In genomic region chr4:140100141-140100540, GRCm38 (mm10) we compare ENCODE assay signal across 8 mouse cellular contexts.
DNase-seq lines count a peak whose midpoint lies in the region; ATAC-seq and TF ChIP-seq lines count a peak whose summit lies in the region.

No protein-coding gene starts in this region.

- 84% methylated on average over 1 of the region's 1 CpGs for WGBS in kidney, adult 2 months
- 70% methylated on average over 1 of the region's 1 CpGs for WGBS in kidney, embryonic 14.5 days

- DNase-seq in kidney, adult 2 months, result no peak
- peak; percentile 16 for DNase-seq in 3T3-L1 (ENCODE audit: low read depth, low spot score)
- peak; percentile 63 for DNase-seq in ES-E14 (ENCODE audit: low read depth, low spot score)
- peak; percentile 69 for DNase-seq in left cerebral cortex, postnatal 4 days
- no peak for DNase-seq in MN1 (ENCODE audit: low spot score)
- no peak for DNase-seq in ovary, adult 18-20 months (ENCODE audit: low spot score)
- no peak for DNase-seq in heart, adult 8-10 months (ENCODE audit: low spot score)

- no peak overlapping the region for H3K27ac ChIP-seq in kidney, adult 2 months (ENCODE audit: insufficient read depth, low read depth, low read length)
- no peak overlapping the region for H3K27ac ChIP-seq in kidney, embryonic 14.5 days (ENCODE audit: low read depth, low read length)
- H3K27ac ChIP-seq in ES-E14 (ENCODE audit: insufficient read depth, low read depth, low read length, poor library complexity, severe bottlenecking), result no peak overlapping the region

- H3K4me3 ChIP-seq in kidney, adult 2 months (ENCODE audit: insufficient read depth, low read depth, low read length), result no peak overlapping the region
- H3K4me3 ChIP-seq in kidney, embryonic 14.5 days (ENCODE audit: low read length), result no peak overlapping the region
- H3K4me3 ChIP-seq in ES-E14 (ENCODE audit: insufficient read depth in 1 of 2, low read depth in 1 of 2, low read length in 2 of 2, poor library complexity in 1 of 2, severe bottlenecking in 1 of 2), result no peak overlapping the region

- no peaks in the 10 kb centered on the region for H3K9me3 ChIP-seq in kidney, embryonic 14.5 days (ENCODE audit: control insufficient read depth, low read length)
- H3K9me3 ChIP-seq in ES-E14 (ENCODE audit: control insufficient read depth, insufficient read depth, low read depth, low read length), result no peaks in the 10 kb centered on the region

- peak; percentile 32 for TF ChIP-seq CTCF in kidney, adult 2 months (conservative IDR thresholded peaks at IDR 0.05; ENCODE audit: insufficient read depth, insufficient read length, low read depth, low read length)

- in situ Hi-C loops in ES-E14 (cut with MboI; ENCODE audit: low sequenced_read_pairs in 2 of 2, unreplicated experiment in 2 of 2), result no loop called here

- intact Hi-C loops in left cerebral cortex, postnatal 4 days (cut with DNase I), result no loop called here

- no peaks in the 10 kb centered on the region for H3K4me1 ChIP-seq in kidney, adult 2 months (ENCODE audit: control insufficient read depth, insufficient read depth, low read length)
- peaks cover 6% of the 10 kb centered on the region; the same call in 1 of the 2 replicates for H3K4me1 ChIP-seq in kidney, embryonic 14.5 days (ENCODE audit: control insufficient read depth, insufficient read depth, low read length)
- peaks cover 10 to 25% of the 10 kb centered on the region in 2 experiments; a peak in 3 of 4 replicates for H3K4me1 ChIP-seq in ES-E14 (ENCODE audit: control insufficient read depth in 2 of 2, insufficient read depth in 2 of 2, low read length in 2 of 2, poor library complexity in 1 of 2)

- H3K4me2 ChIP-seq in kidney, embryonic 14.5 days (replicated peaks; ENCODE audit: low read depth, low read length), result no peak overlapping the region

- ATAC-seq in kidney, embryonic 14.5 days (ENCODE audit: low FRiP score, low TSS enrichment), result no peak

- H3K27me3 ChIP-seq in kidney, adult 2 months (replicated peaks; ENCODE audit: control insufficient read depth, insufficient read depth, low read length), result no peaks in the 10 kb centered on the region
- H3K27me3 ChIP-seq in kidney, embryonic 14.5 days (ENCODE audit: control insufficient read depth, insufficient read depth, low read length), result peaks cover 20% of the 10 kb centered on the region

- TF ChIP-seq POLR2A in kidney, adult 2 months (IDR thresholded peaks at IDR 0.05; ENCODE audit: low read depth, low read length), result no peak

- H3K9ac ChIP-seq in kidney, embryonic 14.5 days (ENCODE audit: low read depth, low read length), result no peak overlapping the region
- H3K9ac ChIP-seq in ES-E14 (ENCODE audit: insufficient read depth, low read depth, low read length, poor library complexity, severe bottlenecking), result no peak overlapping the region

- no peaks in the 10 kb centered on the region for H3K36me3 ChIP-seq in kidney, adult 2 months (ENCODE audit: control insufficient read depth, insufficient read depth, low read length)
- no peaks in the 10 kb centered on the region for H3K36me3 ChIP-seq in kidney, embryonic 14.5 days (ENCODE audit: control insufficient read depth, insufficient read depth, low read length)
- no peaks in the 10 kb centered on the region for H3K36me3 ChIP-seq in ES-E14 (ENCODE audit: control insufficient read depth, insufficient read depth, low read length, poor library complexity, severe bottlenecking)

TF ChIP-seq in ES-E14, 5 proteins besides CTCF, POLR2A, EP300 and RAD21:
- no peak for TF ChIP-seq MAFK (IDR thresholded peaks at IDR 0.05; ENCODE audit: insufficient read depth, low read depth, low read length)
- TF ChIP-seq ZNF384 (IDR thresholded peaks at IDR 0.05; ENCODE audit: low read depth, low read length), result no peak
- no peak for TF ChIP-seq CHD2 (IDR thresholded peaks at IDR 0.05; ENCODE audit: low read depth, low read length)
- peak; percentile 19; the same call in 1 of the 2 replicates for TF ChIP-seq ZC3H11A (IDR thresholded peaks at IDR 0.05; ENCODE audit: borderline replicate concordance, low read depth, low read length)
- TF ChIP-seq HCFC1 (IDR thresholded peaks at IDR 0.05; ENCODE audit: borderline replicate concordance, insufficient read depth, low read length), result peak; percentile 39; the same call in 1 of the 2 replicates

Comparison
In these comparisons a context has a peak if more than half of its experiments do, and no peak if none do; other contexts are left out.
1. DNase-seq: peak in 3T3-L1 (single experiment), ES-E14 (single experiment) and left cerebral cortex, postnatal 4 days (single experiment); none in kidney, adult 2 months (single experiment), MN1 (single experiment), ovary, adult 18-20 months (single experiment) and heart, adult 8-10 months (single experiment).